Mouse (Mus musculus): ENCODE data around the gene Xrra1. TPM values are rescaled to one million over a fixed set of nuclear protein-coding genes. Genes with fewer than 3 reads are reported as not detected.
"Not testable (repeated sequence)": the region's sequence is repeated elsewhere in the genome, so short reads cannot be mapped to it uniquely, and the experiment has no call there.

The Xrra1 gene
- polyA plus RNA-seq, 1 experiment from 2014 or later: 0.44 TPM

DNA sequence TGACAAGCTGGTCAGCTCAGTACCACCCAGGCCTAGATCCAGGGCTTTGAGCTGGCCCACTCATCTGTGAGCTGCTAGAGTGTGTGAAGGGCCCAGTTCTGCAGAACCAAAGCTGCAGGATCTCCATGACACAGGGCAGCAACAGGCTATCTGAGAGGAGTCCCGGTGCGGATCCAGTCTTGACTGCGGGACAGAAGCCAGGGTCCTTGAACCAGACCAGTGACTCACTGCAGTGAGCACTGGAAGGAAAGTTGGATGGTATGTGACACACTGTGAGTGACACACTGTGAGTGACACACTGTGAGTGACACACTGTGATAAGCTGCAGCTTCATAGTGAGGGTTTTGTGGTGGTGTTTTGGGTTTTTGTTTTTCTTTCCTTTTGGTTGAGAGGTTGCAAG lies 85.6 kb downstream of the Xrra1 start:
- H3K4me2 ChIP-seq (replicated peaks): no peak overlapping the region
- no peak for ATAC-seq (ENCODE audit: low FRiP score)
- H3K4me3 ChIP-seq: no peak overlapping the region
- no peaks in the 10 kb centered on the region for H3K4me1 ChIP-seq
- 100% methylated on average over 3 of the region's 3 CpGs for WGBS
- no peak overlapping the region for H3K9ac ChIP-seq
- H3K9me3 ChIP-seq (replicated peaks): no peaks in the 10 kb centered on the region
- H3K27me3 ChIP-seq: no peaks in the 10 kb centered on the region
- no peak overlapping the region for H3K27ac ChIP-seq
- H3K36me3 ChIP-seq: peaks cover 68% of the 10 kb centered on the region

DNA sequence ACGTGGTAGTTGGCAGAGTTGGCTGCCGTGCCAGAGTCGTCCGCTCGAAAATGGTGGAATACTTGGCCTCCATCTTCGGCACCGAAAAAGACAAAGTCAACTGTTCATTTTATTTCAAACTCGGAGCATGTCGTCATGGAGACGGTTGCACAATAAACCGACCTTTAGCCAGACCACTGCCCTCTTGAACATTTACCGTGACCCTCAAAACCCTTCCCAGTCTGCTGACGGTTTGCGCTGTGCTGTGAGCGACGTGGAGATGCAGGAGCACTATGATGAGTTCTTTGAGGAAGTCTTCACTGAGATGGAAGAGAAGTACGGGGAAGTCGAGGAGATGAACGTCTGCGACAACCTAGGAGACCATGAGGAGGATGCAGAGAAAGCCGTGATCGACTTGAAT lies 86.1 kb downstream of the Xrra1 start:
- not testable (repeated sequence) for H3K4me2 ChIP-seq (replicated peaks); ATAC-seq (ENCODE audit: low FRiP score); H3K9me3 ChIP-seq (replicated peaks); H3K4me1 ChIP-seq; H3K27ac ChIP-seq; H3K27me3 ChIP-seq; H3K4me3 ChIP-seq; H3K9ac ChIP-seq
- H3K36me3 ChIP-seq: peaks cover 67% of the 10 kb centered on the region
- WGBS: 96% methylated on average over 22 of the region's 22 CpGs

DNA sequence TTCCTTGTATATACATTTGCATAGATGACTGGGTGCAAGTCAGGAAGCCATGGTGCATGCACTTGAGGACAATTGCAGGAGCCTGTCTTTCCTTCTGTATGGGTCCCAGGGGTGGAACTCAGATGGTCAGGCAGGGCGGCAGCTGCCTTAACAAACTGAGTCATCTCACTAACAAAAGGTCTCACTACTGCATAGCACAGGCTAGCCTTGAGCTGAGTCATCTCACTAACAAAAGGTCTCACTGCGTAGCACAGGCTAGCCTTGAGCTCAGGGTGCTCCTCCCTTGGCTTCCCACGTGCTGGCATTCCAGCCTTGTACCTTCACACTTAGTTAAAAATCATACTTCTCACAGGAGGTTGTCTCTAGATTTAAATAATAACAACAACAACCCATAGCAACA lies 87.0 kb downstream of the Xrra1 start:
- Histone ChIP-seq H3K4me2 (replicated peaks) (no peak overlapping the region), H3K9ac (no peak overlapping the region), H3K36me3 (peaks cover 58% of the 10 kb centered on the region), H3K27me3 (no peaks in the 10 kb centered on the region), H3K9me3 (replicated peaks) (no peaks in the 10 kb centered on the region), H3K27ac (no peak overlapping the region), H3K4me3 (no peak overlapping the region), H3K4me1 (no peaks in the 10 kb centered on the region)
- no peak for ATAC-seq (ENCODE audit: low FRiP score)
- WGBS: 92% methylated on average over 3 of the region's 3 CpGs

DNA sequence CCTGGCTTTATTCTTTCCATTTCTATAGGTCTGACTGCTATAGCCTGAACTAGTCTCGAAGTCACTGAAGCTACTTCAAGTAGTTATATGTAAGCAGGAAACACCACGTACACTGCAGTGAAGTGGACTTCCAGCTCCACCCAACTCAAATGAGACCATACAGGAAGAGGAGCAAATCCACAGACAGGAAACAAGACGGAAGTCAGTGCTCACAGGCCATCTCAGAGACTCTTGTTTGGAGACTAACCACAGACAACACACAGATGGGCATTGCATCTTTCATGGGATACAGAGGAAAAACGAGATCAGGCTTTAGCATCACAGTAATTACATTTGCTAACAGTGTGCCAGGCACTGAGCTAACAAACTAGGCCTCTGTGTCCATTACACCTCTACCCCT lies 87.4 kb downstream of the Xrra1 start:
- Histone ChIP-seq H3K27me3 (no peaks in the 10 kb centered on the region), H3K27ac (no peak overlapping the region), H3K4me3 (no peak overlapping the region), H3K4me2 (replicated peaks) (no peak overlapping the region), H3K9ac (no peak overlapping the region), H3K36me3 (peaks cover 55% of the 10 kb centered on the region), H3K4me1 (no peaks in the 10 kb centered on the region), H3K9me3 (replicated peaks) (no peaks in the 10 kb centered on the region)
- 93% methylated on average over 4 of the region's 4 CpGs for WGBS
- ATAC-seq (ENCODE audit: low FRiP score): no peak

DNA sequence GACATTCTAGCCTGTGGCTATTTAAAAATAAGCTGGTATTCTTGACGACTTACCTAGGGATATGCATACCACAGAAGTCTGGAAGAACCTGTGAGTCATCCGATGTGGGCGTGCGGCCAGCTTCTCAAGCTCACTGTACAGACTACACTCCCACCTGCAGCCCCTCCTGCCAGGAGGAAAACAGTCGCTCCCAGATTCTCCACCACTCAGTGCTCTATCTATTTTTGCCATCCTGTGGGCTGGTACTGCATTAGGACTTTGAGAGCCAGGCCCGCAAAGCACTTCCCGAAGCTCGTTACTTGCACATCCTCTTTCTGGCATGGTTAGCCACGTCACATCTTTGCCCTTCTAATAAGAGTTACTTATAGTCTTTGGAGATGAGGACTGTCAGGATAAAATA lies 88.4 kb downstream of the Xrra1 start:
- no peak for ATAC-seq (ENCODE audit: low FRiP score)
- Histone ChIP-seq H3K4me2 (replicated peaks) (no peak overlapping the region), H3K9ac (no peak overlapping the region), H3K27ac (no peak overlapping the region), H3K36me3 (peaks cover 56% of the 10 kb centered on the region), H3K4me3 (no peak overlapping the region), H3K4me1 (no peaks in the 10 kb centered on the region), H3K27me3 (no peaks in the 10 kb centered on the region), H3K9me3 (replicated peaks) (no peaks in the 10 kb centered on the region)
- WGBS: 94% methylated on average over 9 of the region's 9 CpGs

DNA sequence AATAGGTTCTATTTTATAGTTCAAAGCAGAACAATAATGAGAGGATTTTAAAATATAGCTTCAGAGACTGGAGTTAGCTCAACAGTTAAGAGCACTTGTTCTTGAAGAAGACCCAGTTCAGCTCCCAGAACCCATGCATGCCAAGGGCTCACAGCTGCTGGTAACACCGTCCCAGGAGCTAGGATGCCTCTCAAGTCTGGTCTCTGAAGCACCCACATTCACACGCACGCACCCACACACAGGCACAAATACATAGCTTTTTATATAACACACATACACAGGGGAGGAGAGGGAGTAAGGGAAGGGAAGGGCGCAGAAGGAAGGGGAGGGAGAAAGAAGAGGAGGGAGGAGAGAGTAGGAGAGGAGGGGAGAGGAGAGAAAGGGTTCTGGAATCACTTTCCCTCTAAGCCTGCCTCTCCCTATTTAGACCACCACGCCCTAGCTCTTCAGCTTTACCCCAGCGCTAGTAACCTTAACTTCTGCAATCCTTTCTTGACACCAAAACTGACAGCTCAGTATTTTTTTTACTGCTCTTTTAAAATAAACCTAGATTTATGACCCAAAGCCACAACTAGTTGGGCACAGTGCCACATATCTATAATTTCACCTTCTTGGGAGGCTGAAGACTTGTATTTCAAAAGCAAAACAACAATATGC lies 94.7 kb downstream of the Xrra1 start:
- ATAC-seq (ENCODE audit: low FRiP score): no peak
- no peak overlapping the region for H3K9ac ChIP-seq
- no peak overlapping the region for H3K4me3 ChIP-seq
- no peaks in the 10 kb centered on the region for H3K4me1 ChIP-seq
- peaks cover 9% of the 10 kb centered on the region for H3K36me3 ChIP-seq
- no peak overlapping the region for H3K4me2 ChIP-seq (replicated peaks)
- H3K27me3 ChIP-seq: no peaks in the 10 kb centered on the region
- H3K27ac ChIP-seq: no peak overlapping the region
- no peaks in the 10 kb centered on the region for H3K9me3 ChIP-seq (replicated peaks)
- 88% methylated on average over 6 of the region's 6 CpGs for WGBS

DNA sequence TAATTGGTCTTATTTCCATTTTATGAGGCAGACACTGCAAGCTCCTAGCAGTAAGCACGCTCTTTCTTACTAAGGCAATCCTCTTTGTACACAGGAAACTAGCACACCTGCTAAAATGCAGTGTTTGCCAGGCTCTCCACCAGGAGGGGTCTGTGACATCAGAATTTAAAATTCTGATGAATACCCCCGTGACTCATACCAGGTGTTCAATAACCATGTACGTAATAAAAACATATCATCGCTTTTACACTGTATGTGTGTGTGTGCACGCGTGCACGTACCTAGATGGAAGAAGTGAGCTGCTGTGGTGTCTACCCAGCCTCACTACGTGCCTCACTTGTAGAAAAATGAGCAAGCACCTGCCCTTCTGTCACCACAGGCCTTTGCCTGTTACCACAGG lies 95.3 kb downstream of the Xrra1 start:
- H3K36me3 ChIP-seq: peaks cover 9% of the 10 kb centered on the region; the same call in 1 of the 2 replicates
- H3K27ac ChIP-seq: no peak overlapping the region
- H3K9me3 ChIP-seq (replicated peaks): no peaks in the 10 kb centered on the region
- ATAC-seq (ENCODE audit: low FRiP score): no peak
- H3K27me3 ChIP-seq: no peaks in the 10 kb centered on the region
- 96% methylated on average over 8 of the region's 8 CpGs for WGBS
- no peak overlapping the region for H3K4me3 ChIP-seq
- H3K4me1 ChIP-seq: no peaks in the 10 kb centered on the region
- no peak overlapping the region for H3K4me2 ChIP-seq (replicated peaks)
- H3K9ac ChIP-seq: no peak overlapping the region

DNA sequence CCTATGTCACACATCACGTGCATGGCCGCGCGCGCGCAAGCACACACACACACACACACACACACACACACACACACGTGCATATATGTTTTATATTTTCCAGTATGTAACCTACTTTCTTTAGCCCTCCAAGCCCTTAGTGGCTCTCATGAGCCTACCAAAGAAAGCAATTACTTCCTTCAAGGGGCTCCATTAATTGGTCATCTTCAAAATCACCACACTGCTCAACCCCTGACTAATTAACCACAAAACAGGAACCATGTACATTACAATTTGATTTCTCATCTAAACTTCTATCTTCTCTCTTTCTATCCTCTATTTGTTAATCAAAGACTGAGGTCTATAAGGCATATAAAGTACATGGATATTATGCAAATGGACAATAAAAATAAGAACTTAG lies 97.2 kb downstream of the Xrra1 start:
- no peak overlapping the region for H3K4me2 ChIP-seq (replicated peaks)
- ATAC-seq (ENCODE audit: low FRiP score): no peak

DNA sequence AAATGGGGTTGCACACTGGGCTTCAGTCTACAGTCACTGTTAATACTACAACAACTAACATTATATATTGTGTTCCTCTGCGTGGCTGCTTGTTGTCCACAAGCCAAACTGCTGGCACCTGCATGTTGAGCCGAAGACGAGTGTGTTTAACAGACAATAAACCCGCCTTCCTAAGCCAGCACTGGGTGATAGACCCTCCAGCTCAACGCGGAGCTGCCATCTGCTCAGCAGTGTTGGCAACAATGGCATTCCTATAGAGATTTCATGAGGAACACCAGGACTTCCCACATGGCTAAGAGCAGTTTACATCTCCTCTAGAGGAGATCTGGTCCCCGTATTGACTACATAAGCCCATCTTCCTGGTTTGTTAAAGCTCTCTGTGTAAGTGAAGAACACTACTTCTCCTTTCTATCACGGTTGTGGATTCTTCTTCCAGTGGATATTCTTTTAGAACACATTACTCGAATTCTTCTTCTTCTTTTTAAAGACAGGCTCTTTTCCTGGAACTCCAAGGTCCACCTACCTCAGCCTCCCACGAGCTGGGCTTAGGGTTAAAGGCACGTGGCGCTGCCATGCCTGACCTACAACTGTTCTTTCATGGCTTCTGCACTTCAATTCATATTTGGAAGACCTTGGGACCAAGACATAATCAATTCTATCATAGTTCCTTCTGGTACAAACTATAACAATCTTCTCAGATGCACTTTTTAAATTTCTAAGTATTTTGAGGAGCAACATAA lies 98.5 kb downstream of the Xrra1 start:
- no peaks in the 10 kb centered on the region for H3K9me3 ChIP-seq (replicated peaks)
- H3K4me1 ChIP-seq: no peaks in the 10 kb centered on the region
- H3K36me3 ChIP-seq: no peaks in the 10 kb centered on the region; the same call in 1 of the 2 replicates
- no peak overlapping the region for H3K27ac ChIP-seq
- H3K9ac ChIP-seq: no peak overlapping the region
- 88% methylated on average over 12 of the region's 12 CpGs for WGBS
- no peaks in the 10 kb centered on the region for H3K27me3 ChIP-seq
- H3K4me3 ChIP-seq: no peak overlapping the region
- ATAC-seq (ENCODE audit: low FRiP score): no peak
- H3K4me2 ChIP-seq (replicated peaks): no peak overlapping the region

More for the DNA sequence above, 97.2 kb downstream of the Xrra1 start:
- no peak overlapping the region for H3K4me3 ChIP-seq
- H3K4me1 ChIP-seq: no peaks in the 10 kb centered on the region
- WGBS: 94% methylated on average over 7 of the region's 7 CpGs
- H3K36me3 ChIP-seq: peaks cover 5% of the 10 kb centered on the region; the same call in 1 of the 2 replicates
- H3K27me3 ChIP-seq: no peaks in the 10 kb centered on the region
- no peak overlapping the region for H3K27ac ChIP-seq
- no peaks in the 10 kb centered on the region for H3K9me3 ChIP-seq (replicated peaks)
- H3K9ac ChIP-seq: no peak overlapping the region

DNA sequence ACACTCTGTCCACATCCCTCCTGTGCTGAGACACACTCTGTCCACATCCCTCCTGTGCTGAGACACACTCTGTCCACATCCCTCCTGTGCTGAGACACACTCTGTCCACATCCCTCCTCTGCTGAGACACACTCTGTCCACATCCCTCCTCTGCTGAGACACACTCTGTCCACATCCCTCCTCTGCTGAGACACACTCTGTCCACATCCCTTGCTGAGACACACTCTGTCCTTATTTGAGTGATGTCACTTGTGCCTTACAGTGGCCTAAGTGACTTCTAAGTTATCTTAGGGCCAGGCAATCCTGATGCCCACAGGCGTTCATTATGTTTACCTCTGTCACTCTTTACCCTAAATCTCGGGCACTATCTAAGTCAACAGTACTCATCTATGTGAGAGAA lies 101.7 kb downstream of the Xrra1 start:
- not testable (repeated sequence) for H3K27ac ChIP-seq; H3K27me3 ChIP-seq; H3K36me3 ChIP-seq; H3K9ac ChIP-seq; H3K4me2 ChIP-seq (replicated peaks); H3K9me3 ChIP-seq (replicated peaks); H3K4me3 ChIP-seq; ATAC-seq (ENCODE audit: low FRiP score)
- peaks cover 20% of the 10 kb centered on the region for H3K4me1 ChIP-seq
- WGBS: 90% methylated on average over 2 of the region's 2 CpGs

DNA sequence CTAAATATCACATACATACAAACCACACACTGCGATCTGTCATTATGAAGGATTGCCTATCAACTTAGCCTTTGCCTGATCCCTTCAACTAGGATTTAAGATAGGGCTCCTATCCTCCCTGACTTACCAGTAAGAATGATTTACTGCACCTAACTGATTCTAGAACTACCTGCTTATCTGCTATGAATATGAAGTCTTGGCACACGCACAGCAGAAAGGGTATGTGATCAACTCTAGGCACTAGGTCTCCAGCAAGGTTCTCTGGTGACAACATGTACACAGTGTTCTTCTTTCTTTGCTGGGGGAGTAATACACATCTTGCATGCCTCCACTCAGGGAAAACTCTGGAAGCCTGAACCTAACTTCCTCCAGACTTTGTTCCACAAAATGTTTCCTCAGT lies 102.6 kb downstream of the Xrra1 start:
- Histone ChIP-seq H3K36me3 (no peaks in the 10 kb centered on the region), H3K9me3 (replicated peaks) (no peaks in the 10 kb centered on the region), H3K9ac (no peak overlapping the region), H3K4me1 (peaks cover 28% of the 10 kb centered on the region), H3K4me2 (replicated peaks) (no peak overlapping the region), H3K27me3 (no peaks in the 10 kb centered on the region), H3K27ac (no peak overlapping the region), H3K4me3 (no peak overlapping the region)
- no peak for ATAC-seq (ENCODE audit: low FRiP score)
- 96% methylated on average over 2 of the region's 2 CpGs for whole genome bisulfite sequencing

DNA sequence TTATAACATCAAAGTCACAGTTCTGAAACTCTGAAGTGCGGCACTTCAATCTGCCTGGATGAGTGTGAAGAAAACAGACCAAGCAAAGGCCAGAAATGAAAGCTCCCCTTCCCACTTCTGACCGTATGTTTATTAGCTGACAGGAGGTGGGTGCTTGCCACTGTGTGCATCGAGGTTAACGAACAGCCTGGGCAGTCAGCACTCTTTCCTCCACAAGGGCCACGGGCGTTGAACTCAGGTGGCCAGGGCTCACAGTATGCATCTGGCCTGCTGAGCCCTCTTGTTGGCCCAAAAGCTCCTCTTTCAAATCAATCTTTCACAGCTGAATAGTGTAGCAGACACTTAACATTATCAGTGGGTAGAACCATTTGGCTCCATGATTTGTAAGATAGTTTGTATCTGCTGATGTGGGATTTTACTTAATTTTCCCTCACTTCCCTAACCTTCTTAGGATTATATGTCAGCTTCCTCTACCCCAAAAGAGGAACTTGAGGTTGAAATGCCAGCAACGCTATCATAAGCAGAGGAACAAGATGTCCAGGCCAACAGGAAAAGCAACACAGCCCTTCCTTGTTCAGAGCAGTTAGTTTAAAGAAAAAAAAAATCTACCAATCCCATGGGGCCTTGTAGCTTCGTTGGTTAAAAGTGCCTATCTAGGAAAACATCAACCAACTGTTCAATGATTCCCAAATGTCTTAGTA lies 103.8 kb downstream of the Xrra1 start:
- H3K27ac ChIP-seq: no peak overlapping the region
- no peaks in the 10 kb centered on the region for H3K9me3 ChIP-seq (replicated peaks)
- H3K9ac ChIP-seq: no peak overlapping the region
- peaks cover 38% of the 10 kb centered on the region for H3K4me1 ChIP-seq
- no peak overlapping the region for H3K4me2 ChIP-seq (replicated peaks)
- no peaks in the 10 kb centered on the region for H3K27me3 ChIP-seq
- no peak for ATAC-seq (ENCODE audit: low FRiP score)
- H3K36me3 ChIP-seq: no peaks in the 10 kb centered on the region
- WGBS: 71% methylated on average over 8 of the region's 8 CpGs
- no peak overlapping the region for H3K4me3 ChIP-seq
